Mouse (Mus musculus) midbrain, embryonic 12.5 days (tissue): ENCODE data around the gene Tpbgl. TPM values are rescaled to one million over a fixed set of nuclear protein-coding genes. Genes with fewer than 3 reads are reported as not detected.

Experiments used
- ATAC-seq: fragments of 200-750 bp; cut with Nextera tagmentation; 2 replicates; pipeline ENCODE4 v1.8.0; 2017; ENCODE audit warnings: low read depth, moderate TSS enrichment, moderate library complexity; ENCODE audit not compliant: low FRiP score
- H3K27ac ChIP-seq: fragments of 300-500 bp; sonication (generic); replicated peaks from 2 replicates; pipeline ENCODE4 v1.5.1; 2016; ENCODE audit warnings: mild to moderate bottlenecking
- H3K27me3 ChIP-seq: fragments of 300-500 bp; sonication (generic); 2 replicates; pipeline ENCODE4 v1.6.1; 2016; ENCODE audit warnings: mild to moderate bottlenecking
- H3K36me3 ChIP-seq: fragments of 300-500 bp; sonication (generic); 2 replicates; pipeline ENCODE4 v1.6.1; 2016
- H3K4me1 ChIP-seq: fragments of 300-500 bp; sonication (generic); 2 replicates; pipeline ENCODE4 v1.6.1; 2016
- H3K4me2 ChIP-seq: fragments of 300-500 bp; sonication (generic); replicated peaks from 2 replicates; pipeline ENCODE4 v1.6.1; 2016; ENCODE audit warnings: mild to moderate bottlenecking, moderate library complexity
- H3K4me3 ChIP-seq: fragments of 300-500 bp; sonication (generic); 2 replicates; pipeline ENCODE4 v1.5.1; 2016; ENCODE audit warnings: mild to moderate bottlenecking
- H3K9ac ChIP-seq: fragments of 300-500 bp; sonication (generic); replicated peaks from 2 replicates; pipeline ENCODE4 v1.6.1; 2016; ENCODE audit warnings: mild to moderate bottlenecking, moderate library complexity
- H3K9me3 ChIP-seq: fragments of 300-500 bp; sonication (generic); 2 replicates; pipeline ENCODE4 v1.6.1; 2016; ENCODE audit warnings: mild to moderate bottlenecking
- WGBS: fragments of 180-500 bp; shearing (Covaris S2); methylation state at CpG from one replicate; pipeline ENCODE4 v1.1.7; 2016; 5-methylcytosine and 5-hydroxymethylcytosine counted together
- polyA plus RNA-seq: library from polyadenylated mRNA; unstranded; fragments of >200 nt; fragmentation: Nextera tagmentation; extraction: Ambion mirVana; gene quantifications from 2 replicates; pipeline ENCODE4 v1.2.1, GENCODE M21; 2016

The Tpbgl gene
- polyA plus RNA-seq, 1 experiment from 2014 or later, result 0.59 TPM

GRCm38 (mm10) chr7:99633966-99634665, 7.2 kb upstream of the Tpbgl start:
- Histone ChIP-seq H3K9ac (no peak overlapping the region), H3K4me3 (no peak overlapping the region), H3K4me2 (no peak overlapping the region), H3K36me3 (no peaks in the 10 kb centered on the region), H3K9me3 (no peaks in the 10 kb centered on the region), H3K27me3 (peaks cover 42% of the 10 kb centered on the region), H3K27ac (no peak overlapping the region), H3K4me1 (peaks cover 5% of the 10 kb centered on the region; the same call in 1 of the 2 replicates)
- 81% methylated on average over 8 of the region's 8 CpGs for WGBS
- no peak for ATAC-seq

- no peak for ATAC-seq
- no peak overlapping the region for H3K4me3 ChIP-seq
- no peak overlapping the region for H3K27ac ChIP-seq
- H3K27me3 ChIP-seq, result peaks cover 60% of the 10 kb centered on the region
- no peak overlapping the region for H3K9ac ChIP-seq
- H3K4me2 ChIP-seq, result no peak overlapping the region
- no peaks in the 10 kb centered on the region for H3K9me3 ChIP-seq
- H3K4me1 ChIP-seq, result peaks cover 5% of the 10 kb centered on the region; the same call in 1 of the 2 replicates
- H3K36me3 ChIP-seq, result no peaks in the 10 kb centered on the region
- WGBS, result 14% methylated on average over 6 of the region's 6 CpGs
These were observed 5.4 kb upstream of the Tpbgl start for GRCm38 (mm10) chr7:99632286-99632685.

GRCm38 (mm10) chr7:99627366-99627765, 463 bp upstream of the Tpbgl start:
- peaks cover 20% of the 10 kb centered on the region for H3K4me1 ChIP-seq
- H3K9me3 ChIP-seq, result no peaks in the 10 kb centered on the region
- no peaks in the 10 kb centered on the region for H3K36me3 ChIP-seq
- no peak overlapping the region for H3K9ac ChIP-seq
- ATAC-seq, result no peak
- H3K4me2 ChIP-seq, result peak overlapping the region; percentile 87
- whole genome bisulfite sequencing, result 5% methylated on average over 7 of the region's 7 CpGs
- no peak overlapping the region for H3K4me3 ChIP-seq
- H3K27ac ChIP-seq, result no peak overlapping the region
- H3K27me3 ChIP-seq, result peaks cover 88% of the 10 kb centered on the region

GRCm38 (mm10) chr7:99625722-99626375, 1.1 kb downstream of the Tpbgl start:
- Histone ChIP-seq H3K27ac (peak overlapping the region; percentile 58; the same call in 1 of the 2 replicates), H3K4me1 (peaks cover 20% of the 10 kb centered on the region)
- WGBS, result under 1% methylated on average over 79 of the region's 81 CpGs

GRCm38 (mm10) chr7:99618860-99619259, 8.0 kb downstream of the Tpbgl start:
- ATAC-seq, result no peak
- Histone ChIP-seq H3K9me3 (no peaks in the 10 kb centered on the region), H3K9ac (no peak overlapping the region), H3K4me3 (no peak overlapping the region), H3K36me3 (no peaks in the 10 kb centered on the region), H3K27me3 (peaks cover 20% of the 10 kb centered on the region), H3K27ac (no peak overlapping the region), H3K4me1 (no peaks in the 10 kb centered on the region), H3K4me2 (no peak overlapping the region)
- WGBS, result 16% methylated on average over 3 of the region's 3 CpGs

More at GRCm38 (mm10) chr7:99625722-99626375, 1.1 kb downstream of the Tpbgl start:
- Histone ChIP-seq H3K9ac (peak overlapping the region; percentile 58), H3K36me3 (no peaks in the 10 kb centered on the region), H3K4me2 (peak overlapping the region; percentile 87), H3K9me3 (no peaks in the 10 kb centered on the region), H3K4me3 (peak overlapping the region; percentile 51), H3K27me3 (peaks cover 78% of the 10 kb centered on the region)
- peak; percentile 90 for ATAC-seq

- H3K9me3 ChIP-seq, result no peaks in the 10 kb centered on the region
- no peak overlapping the region for H3K4me3 ChIP-seq
- 55% methylated on average over 2 of the region's 2 CpGs for WGBS
- no peak overlapping the region for H3K27ac ChIP-seq
- H3K4me1 ChIP-seq, result no peaks in the 10 kb centered on the region
- no peak overlapping the region for H3K9ac ChIP-seq
- H3K27me3 ChIP-seq, result peaks cover 14% of the 10 kb centered on the region
- H3K4me2 ChIP-seq, result no peak overlapping the region
- H3K36me3 ChIP-seq, result no peaks in the 10 kb centered on the region
- ATAC-seq, result no peak
These were observed 8.6 kb downstream of the Tpbgl start for GRCm38 (mm10) chr7:99618264-99618663.

- 77% methylated on average over 2 of the region's 2 CpGs for WGBS
These were observed 19.3 kb downstream of the Tpbgl start for GRCm38 (mm10) chr7:99607632-99608031.

GRCm38 (mm10) chr7:99606766-99607165, 20.1 kb downstream of the Tpbgl start:
- no peak overlapping the region for H3K4me2 ChIP-seq
- no peaks in the 10 kb centered on the region; the same call in 1 of the 2 replicates for H3K27me3 ChIP-seq
- no peak for ATAC-seq
- peaks cover 8% of the 10 kb centered on the region for H3K36me3 ChIP-seq
- no peaks in the 10 kb centered on the region for H3K9me3 ChIP-seq
- H3K4me1 ChIP-seq, result no peaks in the 10 kb centered on the region
- 76% methylated on average over 3 of the region's 3 CpGs for WGBS
- H3K27ac ChIP-seq, result no peak overlapping the region
- H3K4me3 ChIP-seq, result no peak overlapping the region
- H3K9ac ChIP-seq, result no peak overlapping the region

More at GRCm38 (mm10) chr7:99607632-99608031, 19.3 kb downstream of the Tpbgl start:
- ATAC-seq, result no peak
- Histone ChIP-seq H3K4me2 (no peak overlapping the region), H3K4me3 (no peak overlapping the region), H3K9ac (no peak overlapping the region), H3K27ac (no peak overlapping the region), H3K4me1 (no peaks in the 10 kb centered on the region), H3K36me3 (peaks cover 4% of the 10 kb centered on the region; the same call in 1 of the 2 replicates), H3K27me3 (no peaks in the 10 kb centered on the region; the same call in 1 of the 2 replicates), H3K9me3 (no peaks in the 10 kb centered on the region)

- 89% methylated on average over 11 of the region's 11 CpGs for WGBS
- Histone ChIP-seq H3K9ac (no peak overlapping the region), H3K27ac (no peak overlapping the region), H3K9me3 (no peaks in the 10 kb centered on the region), H3K4me2 (no peak overlapping the region), H3K4me3 (no peak overlapping the region), H3K4me1 (no peaks in the 10 kb centered on the region), H3K27me3 (no peaks in the 10 kb centered on the region; the same call in 1 of the 2 replicates), H3K36me3 (peaks cover 13% of the 10 kb centered on the region)
- ATAC-seq, result no peak
These were observed 20.6 kb downstream of the Tpbgl start for GRCm38 (mm10) chr7:99606303-99606702.

GRCm38 (mm10) chr7:99605058-99605457, 21.8 kb downstream of the Tpbgl start:
- Histone ChIP-seq H3K9ac (no peak overlapping the region), H3K4me2 (no peak overlapping the region), H3K4me3 (no peak overlapping the region), H3K4me1 (no peaks in the 10 kb centered on the region), H3K27ac (no peak overlapping the region), H3K36me3 (peaks cover 24% of the 10 kb centered on the region), H3K9me3 (no peaks in the 10 kb centered on the region), H3K27me3 (no peaks in the 10 kb centered on the region; the same call in 1 of the 2 replicates)
- WGBS, result 98% methylated on average over 2 of the region's 2 CpGs
- ATAC-seq, result no peak

GRCm38 (mm10) chr7:99603875-99604662, 22.8 kb downstream of the Tpbgl start:
- Histone ChIP-seq H3K27me3 (no peaks in the 10 kb centered on the region; the same call in 1 of the 2 replicates), H3K4me3 (no peak overlapping the region), H3K27ac (no peak overlapping the region), H3K4me1 (no peaks in the 10 kb centered on the region), H3K9me3 (no peaks in the 10 kb centered on the region), H3K4me2 (no peak overlapping the region), H3K36me3 (peaks cover 29% of the 10 kb centered on the region), H3K9ac (no peak overlapping the region)
- 89% methylated on average over 8 of the region's 8 CpGs for WGBS
- ATAC-seq, result no peak

GRCm38 (mm10) chr7:99598722-99599121, 28.2 kb downstream of the Tpbgl start:
- WGBS, result 74% methylated on average over 4 of the region's 4 CpGs
- H3K9me3 ChIP-seq, result no peaks in the 10 kb centered on the region
- H3K4me2 ChIP-seq, result no peak overlapping the region
- no peak overlapping the region for H3K9ac ChIP-seq
- no peak overlapping the region for H3K4me3 ChIP-seq
- peaks cover 59% of the 10 kb centered on the region for H3K36me3 ChIP-seq
- no peak for ATAC-seq
- no peaks in the 10 kb centered on the region for H3K27me3 ChIP-seq
- H3K4me1 ChIP-seq, result no peaks in the 10 kb centered on the region
- no peak overlapping the region for H3K27ac ChIP-seq
